38 mouse cellular contexts compared by ENCODE assay signal in genomic region chr6:40519408-40519807, GRCm38 (mm10). TPM values are rescaled to one million over a fixed set of nuclear protein-coding genes. Genes with fewer than 3 reads are reported as not detected.
"Had no signal": no experiment of that assay in that cellular context is flagged by ENCODE, and none has a peak within 500 bp of the region (broad histone marks: within the 10 kb centered on the region; RNA-seq: fewer than 3 reads in every experiment).

Gene Prss37 (minus strand): TSS chr6:40519508.

- H3K27me3 ChIP-seq: limb, embryonic 12.5 days; limb, embryonic 13.5 days; limb, embryonic 15.5 days; liver, embryonic 12.5 days; liver, embryonic 13.5 days; liver, embryonic 15.5 days; lung, embryonic 15.5 days; megakaryocyte, embryonic 14.5 days; midbrain, embryonic 12.5 days; midbrain, embryonic 13.5 days; midbrain, embryonic 15.5 days had no signal

- H3K4me3 ChIP-seq: left cerebral cortex, adult 2 months; limb, embryonic 10.5 days; limb, embryonic 12.5 days; limb, embryonic 13.5 days; limb, embryonic 15.5 days; liver, embryonic 12.5 days; liver, embryonic 13.5 days; liver, embryonic 15.5 days; lung, embryonic 15.5 days; megakaryocyte, embryonic 14.5 days; midbrain, embryonic 10.5 days; midbrain, embryonic 12.5 days; midbrain, embryonic 13.5 days; midbrain, embryonic 15.5 days; myocyte had no signal

- DNase-seq: left cerebral cortex, postnatal 4 days; liver; liver, embryonic 13.5 days; liver, postnatal 0 days; lung, adult 18-20 months; lung, adult 2 months; lung, embryonic 14.5 days; lung, postnatal 10 days; lung, postnatal 14 days; lung, postnatal 36 days; lung, postnatal 4 days; midbrain, embryonic 14.5 days had no signal

- H3K36me3 ChIP-seq: limb, embryonic 10.5 days; limb, embryonic 12.5 days; limb, embryonic 13.5 days; limb, embryonic 15.5 days; liver, embryonic 12.5 days; liver, embryonic 13.5 days; liver, embryonic 15.5 days; lung, embryonic 15.5 days; midbrain, embryonic 10.5 days; midbrain, embryonic 12.5 days; midbrain, embryonic 13.5 days; midbrain, embryonic 15.5 days had no signal

- H3K27ac ChIP-seq: left cerebral cortex, adult 2 months; limb, embryonic 10.5 days; limb, embryonic 12.5 days; limb, embryonic 13.5 days; limb, embryonic 15.5 days; liver, embryonic 12.5 days; liver, embryonic 13.5 days; liver, embryonic 14.5 days; liver, embryonic 15.5 days; lung, embryonic 15.5 days; macrophage; midbrain, embryonic 10.5 days; midbrain, embryonic 12.5 days; midbrain, embryonic 13.5 days; midbrain, embryonic 15.5 days had no signal

- H3K4me1 ChIP-seq: limb, embryonic 10.5 days; limb, embryonic 12.5 days; limb, embryonic 13.5 days; limb, embryonic 15.5 days; liver, embryonic 12.5 days; liver, embryonic 13.5 days; liver, embryonic 15.5 days; lung, embryonic 15.5 days; megakaryocyte, embryonic 14.5 days; midbrain, embryonic 10.5 days; midbrain, embryonic 12.5 days; midbrain, embryonic 13.5 days; midbrain, embryonic 15.5 days had no signal

RNA-seq across cellular contexts. Expression of gene Prss37, which starts in this region (rescaled TPM):
- polyA plus RNA-seq: limb, embryonic 10.5 days; limb, embryonic 11.5 days; limb, embryonic 12.5 days; limb, embryonic 13.5 days; limb, embryonic 14.5 days; limb, embryonic 15.5 days; liver, adult 2 months; liver, embryonic 11.5 days; liver, embryonic 12.5 days; liver, embryonic 13.5 days; liver, embryonic 14.5 days; liver, embryonic 15.5 days; liver, embryonic 16.5 days; liver, postnatal 0 days; lung, adult 2 months; lung, embryonic 14.5 days; lung, embryonic 15.5 days; lung, embryonic 16.5 days; lung, postnatal 0 days; macrophage; midbrain, embryonic 10.5 days; midbrain, embryonic 11.5 days; midbrain, embryonic 12.5 days; midbrain, embryonic 13.5 days; midbrain, embryonic 14.5 days; midbrain, embryonic 15.5 days; midbrain, embryonic 16.5 days; midbrain, postnatal 0 days; myocyte had no signal
